10 mouse cellular contexts compared by ENCODE assay signal in genomic region chr3:149007860-149008633, GRCm38 (mm10). TPM values are rescaled to one million over a fixed set of nuclear protein-coding genes. Genes with fewer than 3 reads are reported as not detected.
A peak's percentile ranks its signal among the peaks of the same experiment; 100 is the strongest.
DNase-seq lines count a peak whose midpoint lies in the region; ATAC-seq and TF ChIP-seq lines count a peak whose summit lies in the region.
"Had no signal": no experiment of that assay in that cellular context is flagged by ENCODE, and none has a peak within 500 bp of the region (broad histone marks: within the 10 kb centered on the region; RNA-seq: fewer than 3 reads in every experiment).

No protein-coding gene starts in this region.

- ATAC-seq in forebrain, postnatal 0 days = peak; percentile 34; the same call in 1 of the 2 replicates
- ATAC-seq in midbrain, embryonic 15.5 days (replicated peaks) = no peak

- no peaks in the 10 kb centered on the region for H3K36me3 ChIP-seq in forebrain, postnatal 0 days (ENCODE audit: insufficient read depth)
- H3K36me3 ChIP-seq in forebrain, embryonic 10.5 days (replicated peaks) = no peaks in the 10 kb centered on the region
- no peaks in the 10 kb centered on the region for H3K36me3 ChIP-seq in liver, adult 2 months (ENCODE audit: control insufficient read depth, insufficient read depth, low read length)
- H3K36me3 ChIP-seq in midbrain, embryonic 15.5 days (replicated peaks) = no peaks in the 10 kb centered on the region
- H3K36me3 ChIP-seq in thymus, adult 2 months (ENCODE audit: control insufficient read depth, insufficient read depth, low read length) = no peaks in the 10 kb centered on the region

- WGBS in forebrain, postnatal 0 days = 58% methylated on average over 20 of the region's 20 CpGs
- WGBS in forebrain, embryonic 10.5 days = 83% methylated on average over 20 of the region's 20 CpGs
- WGBS in liver, adult 2 months = 38% methylated on average over 20 of the region's 20 CpGs
- WGBS in midbrain, embryonic 15.5 days = 68% methylated on average over 20 of the region's 20 CpGs
- WGBS in thymus, adult 2 months = 92% methylated on average over 20 of the region's 20 CpGs

- H3K27me3 ChIP-seq in forebrain, postnatal 0 days (ENCODE audit: insufficient read depth, low read length) = no peaks in the 10 kb centered on the region
- H3K27me3 ChIP-seq in forebrain, embryonic 10.5 days (ENCODE audit: poor library complexity, severe bottlenecking) = no peaks in the 10 kb centered on the region
- H3K27me3 ChIP-seq in liver, adult 2 months (ENCODE audit: control insufficient read depth, insufficient read depth, low read length) = no peaks in the 10 kb centered on the region
- no peaks in the 10 kb centered on the region for H3K27me3 ChIP-seq in midbrain, embryonic 15.5 days (replicated peaks)
- no peaks in the 10 kb centered on the region for H3K27me3 ChIP-seq in thymus, adult 2 months (ENCODE audit: control insufficient read depth, insufficient read depth, low read length)

- 0 out of 2 replicates have a peak overlapping the region, but pooled peaks have one; percentile 2 for H3K4me3 ChIP-seq in forebrain, postnatal 0 days (ENCODE audit: low read depth, low read length)
- no peak overlapping the region for H3K4me3 ChIP-seq in forebrain, embryonic 10.5 days
- no peak overlapping the region for H3K4me3 ChIP-seq in liver, adult 2 months (ENCODE audit: insufficient read depth, low read depth, low read length)
- H3K4me3 ChIP-seq in midbrain, embryonic 15.5 days = no peak overlapping the region
- no peak overlapping the region for H3K4me3 ChIP-seq in thymus, adult 2 months (ENCODE audit: control insufficient read depth, insufficient read depth, low read length)

- peaks cover 3% of the 10 kb centered on the region; the same call in 1 of the 2 replicates for H3K4me1 ChIP-seq in forebrain, postnatal 0 days (ENCODE audit: insufficient read depth)
- 0 out of 2 replicates have a peak, but pooled peaks cover 4% of the 10 kb centered on the region for H3K4me1 ChIP-seq in forebrain, embryonic 10.5 days
- H3K4me1 ChIP-seq in liver, adult 2 months (ENCODE audit: control insufficient read depth, insufficient read depth, low read length) = no peaks in the 10 kb centered on the region
- no peaks in the 10 kb centered on the region; the same call in 1 of the 2 replicates for H3K4me1 ChIP-seq in midbrain, embryonic 15.5 days
- no peaks in the 10 kb centered on the region; the same call in 1 of the 2 replicates for H3K4me1 ChIP-seq in thymus, adult 2 months (replicated peaks; ENCODE audit: control insufficient read depth, insufficient read depth, low read length)

- TF ChIP-seq CTCF in forebrain, postnatal 0 days (IDR thresholded peaks at IDR 0.05; ENCODE audit: low read depth) = no peak
- no peak for TF ChIP-seq CTCF in liver, adult 2 months (IDR thresholded peaks at IDR 0.05; ENCODE audit: low read depth, low read length)
- TF ChIP-seq CTCF in thymus, adult 2 months (IDR thresholded peaks at IDR 0.05; ENCODE audit: borderline replicate concordance, control insufficient read depth, extremely low read depth, insufficient read depth, low read length, poor library complexity) = no peak

- H3K4me2 ChIP-seq in forebrain, postnatal 0 days (ENCODE audit: low read depth) = peak overlapping the region; percentile 31
- H3K4me2 ChIP-seq in midbrain, embryonic 15.5 days = peak overlapping the region; percentile 8; the same call in 1 of the 2 replicates

- TF ChIP-seq POLR2A in liver, adult 2 months (IDR thresholded peaks at IDR 0.05; ENCODE audit: extremely low read depth, insufficient read depth, low read length) = no peak
- no peak for TF ChIP-seq POLR2A in thymus, adult 2 months (IDR thresholded peaks at IDR 0.05; ENCODE audit: control insufficient read depth, extremely low read depth, insufficient read depth, low read length, poor library complexity)

- no peaks in the 10 kb centered on the region for H3K9me3 ChIP-seq in forebrain, postnatal 0 days (ENCODE audit: low read length)
- H3K9me3 ChIP-seq in forebrain, embryonic 10.5 days = no peaks in the 10 kb centered on the region
- no peaks in the 10 kb centered on the region for H3K9me3 ChIP-seq in midbrain, embryonic 15.5 days

- H3K9ac ChIP-seq in forebrain, postnatal 0 days = no peak overlapping the region; the same call in 1 of the 2 replicates
- H3K9ac ChIP-seq in liver, adult 2 months (ENCODE audit: low read depth, low read length) = no peak overlapping the region
- no peak overlapping the region for H3K9ac ChIP-seq in midbrain, embryonic 15.5 days

- no peak overlapping the region for H3K27ac ChIP-seq in forebrain, postnatal 0 days (ENCODE audit: low read depth, low read length)
- H3K27ac ChIP-seq in forebrain, embryonic 10.5 days = no peak overlapping the region
- no peak overlapping the region for H3K27ac ChIP-seq in liver, adult 2 months (replicated peaks; ENCODE audit: insufficient read depth, low read depth, low read length)
- no peak overlapping the region for H3K27ac ChIP-seq in midbrain, embryonic 15.5 days
- no peak overlapping the region for H3K27ac ChIP-seq in thymus, adult 2 months (ENCODE audit: control insufficient read depth, insufficient read depth, low read length)

- H3K79me2 ChIP-seq in liver, adult 2 months (ENCODE audit: control insufficient read depth, insufficient read depth, low read length) = no peaks in the 10 kb centered on the region

- DNase-seq in forebrain, postnatal 0 days = peak; percentile 26
- no peak for DNase-seq in forebrain, embryonic 10.5 days (ENCODE audit: extremely low spot score, low spot score)
- DNase-seq in liver, adult 2 months (ENCODE audit: extremely low read depth, low read depth, low spot score) = peak; percentile 51
- DNase-seq in liver = no peak
- peak; percentile 54 for DNase-seq in forelimb bud, embryonic 11.5 days (ENCODE audit: low read depth, low spot score)
- no peak for DNase-seq in urinary bladder, postnatal 25 days (ENCODE audit: low spot score)
- DNase-seq in thymus, adult 2 months = no peak
- DNase-seq: adrenal gland, postnatal 14 days; cerebellum, adult 2 months had no signal

RNA-seq across cellular contexts. Expression of gene Adgrl2, which starts 17.7 kb away (rescaled TPM):
- 100 and 116 TPM in 2 replicates for total RNA-seq in forebrain, postnatal 0 days (2014; rRNA removed)
- 66.3 and 73.6 TPM in 2 replicates for polyA plus RNA-seq in forebrain, postnatal 0 days (2015; fragmentation: Nextera tagmentation; extraction: Ambion mirVana)
- 78.1 and 81.6 TPM in 2 replicates for polyA plus RNA-seq in forebrain, embryonic 10.5 days (2016; fragmentation: Nextera tagmentation; extraction: Ambion mirVana)
- total RNA-seq in liver, adult 2 months (2014; rRNA removed) = 27.9 and 34.6 TPM in 2 replicates
- polyA plus RNA-seq in liver, adult 2 months (2012; rRNA removed) = 22.8 and 26.2 TPM in 2 replicates
- polyA plus RNA-seq in midbrain, embryonic 15.5 days (2015; fragmentation: Nextera tagmentation; extraction: Ambion mirVana) = 120 and 140 TPM in 2 replicates
- 7.6 and 9.7 TPM in 2 replicates for polyA plus RNA-seq in thymus, adult 2 months (2012; rRNA removed)

Comparison
In these comparisons a context has a peak if more than half of its experiments do, and no peak if none do; other contexts are left out.
1. DNase-seq: peak in forebrain, postnatal 0 days (single experiment), liver, adult 2 months (single experiment) and forelimb bud, embryonic 11.5 days (single experiment); none in forebrain, embryonic 10.5 days (single experiment), liver (single experiment), urinary bladder, postnatal 25 days (single experiment) and thymus, adult 2 months (single experiment).